Mouse (Mus musculus) CD4-positive, CD25-positive, alpha-beta regulatory T cell, adult 9 weeks (primary cell): ENCODE results near the gene Ip6k3. TPM values are rescaled to one million over a fixed set of nuclear protein-coding genes. Genes with fewer than 3 reads are reported as not detected.

ENCODE experiments used
- polyA plus RNA-seq: library from polyadenylated mRNA; unstranded; fragments of 100-300 nt; shearing (Covaris generic); gene quantifications from one replicate; pipeline ENCODE4 v1.2.1, GENCODE M21; 2017

Ip6k3 gene
- not detected for polyA plus RNA-seq

GRCm38 (mm10) chr17:27167545-27167944, at the start of gene Ip6k3:
Gene Ip6k3, minus strand, starts transcription at chr17:27167795.

GRCm38 (mm10) chr17:27204075-27204909, 36.7 kb upstream of the Ip6k3 start, which contains the start of gene Lemd2:
Gene Lemd2, minus strand, starts transcription at chr17:27204469.

DNA sequence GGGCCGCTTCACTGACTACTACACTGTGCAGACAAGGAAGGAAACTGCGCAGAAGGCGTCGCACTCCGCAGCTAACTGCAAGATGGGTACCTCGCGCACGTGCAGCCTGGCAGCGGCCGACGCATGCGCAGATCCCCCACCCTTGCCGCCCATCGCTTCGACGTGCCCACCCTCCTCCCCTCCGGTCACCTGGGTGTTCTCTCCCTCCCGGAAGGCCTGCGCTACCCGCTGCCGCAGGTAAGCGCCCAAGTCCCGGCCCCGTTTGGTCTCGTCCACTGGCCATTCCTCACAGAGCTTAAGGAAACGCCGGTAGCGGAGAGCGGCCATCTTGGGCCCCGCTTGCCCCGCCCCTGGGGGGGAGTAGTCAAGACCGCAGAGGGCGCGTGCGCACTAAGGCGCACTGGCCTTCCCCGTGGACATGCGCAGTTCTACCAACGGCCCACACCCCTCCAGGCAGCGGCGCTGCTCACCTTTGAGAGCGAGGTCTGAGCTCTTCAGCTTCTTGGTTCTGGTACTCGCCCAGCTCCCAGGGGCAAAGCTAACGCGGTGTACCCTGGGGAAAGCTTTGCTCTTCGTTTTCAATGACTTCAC, 33.9 kb downstream of the Ip6k3 start, which contains the start of gene Uqcc2:
Gene Uqcc2, minus strand, starts transcription at position 366 of the 591 bp plus-strand sequence.

Other genes starting within 250 kb of the Ip6k3 start
- gene Phf1, start 234.7 kb downstream of the Ip6k3 start, polyA plus RNA-seq = 112 TPM
- gene Cuta, start 228.2 kb downstream of the Ip6k3 start, polyA plus RNA-seq = 200 TPM
- gene Syngap1, start 226.5 kb downstream of the Ip6k3 start, polyA plus RNA-seq = not detected
- 15.9 TPM for gene Zbtb9, start 194.6 kb downstream of the Ip6k3 start, polyA plus RNA-seq
- 2.3 TPM for gene Bak1, start 138.8 kb downstream of the Ip6k3 start, polyA plus RNA-seq
- gene Itpr3, start 110.5 kb downstream of the Ip6k3 start, polyA plus RNA-seq = 12.5 TPM
- gene Uqcc2, start 33.9 kb downstream of the Ip6k3 start, polyA plus RNA-seq = 126 TPM
- 9.5 TPM for gene Lemd2, start 36.7 kb upstream of the Ip6k3 start, polyA plus RNA-seq